Mouse (Mus musculus): ENCODE results near the gene Foxn2.
"Not testable (repeated sequence)": the region's sequence is repeated elsewhere in the genome, so short reads cannot be mapped to it uniquely, and the experiment has no call there.

The Foxn2 gene

DNA sequence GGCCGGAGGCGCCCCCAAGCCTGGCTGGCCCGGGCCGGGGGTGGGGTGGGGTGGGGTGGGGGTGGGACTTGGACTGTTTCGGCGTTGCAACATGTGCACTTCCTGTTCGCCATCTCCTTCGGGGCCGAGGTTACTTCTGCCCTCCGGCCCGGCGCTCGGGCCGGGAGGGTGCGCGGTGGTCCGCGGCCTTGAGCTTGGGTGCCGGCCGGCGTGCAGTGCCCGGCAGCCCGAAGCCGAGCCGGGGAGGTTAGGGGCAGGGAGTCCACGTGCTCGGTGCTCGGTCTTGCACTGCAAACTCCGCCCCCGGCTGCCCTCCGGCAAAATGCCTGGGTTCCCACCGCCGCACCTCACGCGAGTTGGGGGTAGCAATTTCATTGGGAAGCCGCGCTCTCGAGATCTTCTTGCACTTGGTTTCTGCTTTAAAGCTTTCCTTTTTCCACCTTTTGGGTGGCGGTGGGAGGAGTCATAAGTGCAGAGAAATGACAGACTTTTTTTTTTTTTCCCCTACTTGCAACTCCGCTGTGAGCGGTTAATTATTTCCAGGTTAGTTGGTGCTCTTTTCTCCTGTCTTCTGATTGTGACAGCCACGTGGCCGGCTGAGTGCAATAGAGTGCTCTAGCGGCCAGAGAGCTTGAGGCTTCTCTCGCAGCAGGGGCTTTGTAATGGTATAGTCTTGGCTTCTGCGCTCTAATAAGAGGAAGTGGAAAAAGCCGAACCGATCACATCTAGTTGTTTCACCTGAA, 1.1 kb downstream of the Foxn2 start:
- peak; percentile 17 to 25 for DNase-seq (ENCODE audit: low spot score in 2 of 2)

DNA sequence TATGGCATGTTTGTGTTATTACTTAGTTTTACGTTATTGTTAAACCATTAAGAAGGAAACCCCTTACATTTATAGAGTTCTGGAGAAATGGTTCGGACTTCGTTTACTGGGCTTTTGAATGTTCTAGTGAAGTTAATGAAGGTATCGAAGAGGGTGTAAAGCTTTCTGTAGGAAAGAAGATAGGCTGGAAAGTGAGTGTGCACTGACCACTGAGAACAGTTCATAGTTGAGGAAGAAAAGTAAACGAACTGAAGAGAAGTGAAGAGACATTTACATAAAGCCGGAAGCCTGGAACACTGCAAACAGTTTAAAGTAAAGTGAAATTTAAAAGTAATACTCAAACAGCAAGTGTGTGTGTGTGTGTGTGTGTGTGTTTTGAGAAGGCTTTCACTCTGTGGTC, 2.1 kb downstream of the Foxn2 start:
- no peak for DNase-seq (ENCODE audit: low spot score in 2 of 2)

DNA sequence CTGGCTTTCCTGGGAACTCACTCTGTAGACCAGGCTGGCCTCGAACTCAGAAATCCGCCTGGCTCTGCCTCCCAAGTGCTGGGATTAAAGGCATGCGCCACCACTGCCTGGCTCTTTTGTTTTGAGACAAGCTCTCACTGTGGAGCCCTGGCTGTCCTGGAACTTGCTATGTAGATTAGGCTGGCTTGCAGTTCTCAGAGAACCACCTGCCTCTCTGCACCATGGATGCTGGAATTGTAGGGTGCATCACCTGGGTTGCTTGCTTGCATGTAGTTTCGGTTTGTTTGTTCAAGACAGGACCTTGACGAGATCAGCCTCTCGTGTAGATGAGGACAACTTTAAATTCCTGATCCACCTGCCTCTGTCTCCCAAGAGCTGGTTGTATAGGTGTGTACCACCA, 2.7 kb downstream of the Foxn2 start:
- DNase-seq (ENCODE audit: low spot score in 2 of 2) = no peak

DNA sequence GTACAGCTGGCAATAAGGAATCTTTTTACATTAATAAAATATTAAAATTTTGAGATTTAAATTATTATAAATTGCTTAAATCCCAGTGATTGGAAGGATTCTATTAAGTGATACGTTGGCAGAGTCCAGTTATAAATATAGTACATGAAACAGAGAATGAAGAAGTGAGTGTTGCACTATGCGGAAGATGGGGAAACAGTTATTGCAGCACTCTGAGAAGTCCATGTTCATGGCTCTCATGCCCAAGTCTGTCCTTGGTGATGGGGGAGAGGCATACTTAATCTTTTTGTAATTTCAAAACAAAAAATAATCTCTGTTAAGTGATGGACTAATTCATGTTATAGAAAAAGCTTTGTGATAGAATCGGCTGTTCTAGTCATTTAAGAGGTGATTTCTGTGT, 17.6 kb downstream of the Foxn2 start:
- no peak for DNase-seq (ENCODE audit: low spot score in 2 of 2)

DNA sequence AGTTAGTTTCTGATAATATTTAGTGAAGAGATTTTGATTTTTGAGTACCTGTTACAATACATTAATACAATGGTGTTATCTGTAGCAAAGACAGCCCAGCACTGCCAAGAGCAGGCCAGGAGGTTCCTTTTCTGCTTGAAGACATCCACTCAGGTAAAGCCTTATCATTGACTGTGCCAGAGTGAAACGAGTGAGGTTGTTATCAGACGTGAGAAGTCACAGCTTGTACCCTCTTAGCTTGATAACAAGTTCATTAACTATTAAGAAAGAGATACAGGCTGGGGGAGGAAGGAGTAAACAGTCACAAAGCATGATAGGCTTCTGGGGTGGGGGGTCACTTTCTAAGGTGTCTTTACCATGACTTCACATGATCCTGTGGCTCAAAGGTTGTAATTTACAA, 19.0 kb downstream of the Foxn2 start:
- no peak for DNase-seq (ENCODE audit: low spot score in 2 of 2)

DNA sequence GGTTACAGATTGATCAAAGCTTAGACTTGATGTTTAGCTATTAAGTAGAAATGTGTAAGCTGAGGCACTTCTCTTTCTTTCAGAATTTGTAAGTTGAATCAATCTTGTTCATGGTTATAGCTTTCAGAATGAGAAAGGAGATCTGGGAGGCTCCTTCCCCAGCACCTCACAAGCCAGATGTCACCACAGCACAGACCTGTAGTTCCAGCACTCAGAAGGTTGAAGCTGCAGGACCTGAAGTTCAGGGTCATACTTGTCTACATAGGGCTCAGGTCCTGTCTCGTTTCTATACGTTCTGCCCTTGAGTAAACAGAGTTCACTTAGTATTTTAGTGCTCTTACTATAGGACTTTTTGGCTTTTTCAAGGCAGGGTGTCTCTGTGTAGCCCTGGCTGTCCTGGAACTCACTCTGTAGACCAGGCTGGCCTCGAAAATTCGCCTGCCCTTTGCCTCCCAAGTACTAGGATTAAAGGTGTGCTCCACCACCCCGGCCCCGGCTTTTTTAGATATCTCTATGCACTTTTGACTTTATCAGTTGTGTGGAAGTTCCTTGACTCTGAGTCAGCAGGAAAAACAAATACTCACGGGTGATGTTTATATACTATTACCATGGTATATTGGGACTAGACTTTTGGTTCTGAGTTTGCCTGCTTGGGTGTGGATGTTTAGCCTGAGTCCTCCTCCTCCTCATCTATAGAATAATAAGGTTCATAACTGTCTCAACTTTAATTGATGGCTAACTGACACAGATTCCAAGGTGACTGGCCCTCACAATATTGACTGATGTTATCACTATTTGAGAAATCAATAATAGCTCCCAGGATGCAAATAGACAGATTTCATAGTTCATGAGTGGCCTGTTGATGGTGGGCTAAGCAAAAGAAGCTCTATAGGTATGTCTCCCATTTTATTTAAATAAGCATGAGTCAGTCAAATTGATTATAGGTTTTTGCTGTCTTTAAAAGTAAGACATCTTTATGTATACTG, 19.7 kb downstream of the Foxn2 start:
- no peak for DNase-seq (ENCODE audit: low spot score in 2 of 2)

DNA sequence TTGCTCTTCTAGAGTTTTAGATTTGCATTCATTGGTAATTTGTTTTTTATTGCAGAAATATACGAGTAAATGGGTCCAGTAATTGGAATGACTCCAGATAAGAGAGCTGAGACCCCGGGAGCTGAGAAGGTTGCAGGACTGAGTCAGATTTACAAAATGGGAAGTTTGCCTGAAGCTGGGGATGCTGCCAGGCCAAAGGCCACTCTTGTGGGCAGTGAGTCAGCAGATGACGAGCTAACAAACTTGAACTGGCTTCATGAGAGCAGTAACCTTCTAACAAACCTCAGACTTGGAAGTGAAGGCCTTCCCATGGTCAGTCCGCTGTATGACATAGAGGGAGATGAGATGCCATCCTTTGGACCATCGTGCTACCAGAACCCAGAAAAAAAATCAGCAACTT, 22.1 kb downstream of the Foxn2 start:
- DNase-seq (ENCODE audit: low spot score in 2 of 2) = no peak

DNA sequence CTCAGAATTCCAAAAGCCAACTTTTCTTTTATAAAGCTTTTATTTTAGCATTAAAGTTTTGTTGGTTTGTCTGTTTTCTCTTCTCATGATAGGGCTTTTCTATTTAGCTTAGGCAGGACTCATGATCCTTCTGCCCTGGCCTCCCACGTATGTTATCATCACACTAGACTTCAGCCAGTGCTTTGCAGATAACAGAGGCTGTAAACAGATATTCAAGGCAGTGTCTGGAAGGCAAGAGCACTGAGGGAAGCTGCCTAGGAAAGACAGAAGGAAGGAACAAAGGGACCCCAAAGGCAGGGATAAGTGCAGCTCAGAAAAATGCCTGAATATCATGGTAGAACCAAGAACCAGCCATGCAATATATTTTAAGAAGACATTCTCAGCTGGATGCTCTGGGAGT, 26.1 kb downstream of the Foxn2 start:
- no peak for DNase-seq (ENCODE audit: low spot score in 2 of 2)

DNA sequence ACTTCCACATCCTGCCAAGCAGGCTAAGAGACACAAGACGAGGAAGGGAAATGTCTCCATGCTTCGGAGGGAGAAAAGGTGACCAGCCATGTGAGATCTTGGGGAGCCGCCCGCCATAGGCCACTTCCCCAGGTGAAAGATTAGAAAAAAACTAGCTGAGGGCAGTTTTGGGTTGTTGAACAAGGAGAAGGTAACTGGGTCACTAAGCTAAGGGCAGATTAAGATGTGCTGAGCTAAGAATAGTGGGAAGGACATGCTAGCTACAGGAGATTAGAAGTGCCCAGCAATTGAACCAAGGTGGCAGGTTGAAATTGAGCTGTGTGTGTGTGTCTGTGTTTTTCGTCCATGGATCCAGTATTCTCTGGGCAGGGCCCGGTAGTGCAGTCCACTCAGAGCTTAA, 27.2 kb downstream of the Foxn2 start:
- DNase-seq (ENCODE audit: low spot score in 2 of 2) = no peak

DNA sequence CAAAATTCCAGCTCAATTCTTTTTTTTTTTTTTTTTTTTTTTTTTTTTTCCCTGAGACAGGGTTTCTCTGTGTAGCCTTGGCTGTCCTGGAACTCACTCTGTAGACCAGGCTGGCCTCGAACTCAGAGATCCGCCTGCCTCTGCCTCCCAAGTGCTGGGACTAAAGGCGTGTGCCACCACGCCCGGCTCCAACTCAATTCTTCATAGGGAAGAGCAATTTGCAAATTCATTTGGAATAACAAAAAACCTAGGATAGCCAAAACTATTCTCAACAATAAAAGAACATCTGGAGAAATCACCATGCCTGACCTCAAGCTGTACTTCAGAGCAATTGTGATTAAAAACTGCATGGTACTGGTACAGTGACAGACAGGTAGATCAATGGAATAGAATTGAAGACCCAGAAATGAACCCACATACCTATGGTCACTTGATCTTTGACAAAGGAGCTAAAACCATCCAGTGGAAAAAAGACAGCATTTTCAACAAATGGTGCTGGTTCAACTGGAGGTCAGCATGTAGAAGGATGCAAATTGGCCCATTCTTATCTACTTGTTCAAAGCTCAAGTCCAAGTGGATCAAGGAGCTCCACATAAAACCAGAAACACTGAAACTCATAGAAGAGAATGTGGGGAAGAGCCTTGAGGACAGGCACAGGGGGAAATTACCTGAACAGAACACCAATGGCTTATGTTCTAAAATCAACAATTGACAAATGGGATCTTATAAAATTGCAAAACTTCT, 28.3 kb downstream of the Foxn2 start:
- DNase-seq (ENCODE audit: low spot score in 2 of 2) = not testable (repeated sequence)

DNA sequence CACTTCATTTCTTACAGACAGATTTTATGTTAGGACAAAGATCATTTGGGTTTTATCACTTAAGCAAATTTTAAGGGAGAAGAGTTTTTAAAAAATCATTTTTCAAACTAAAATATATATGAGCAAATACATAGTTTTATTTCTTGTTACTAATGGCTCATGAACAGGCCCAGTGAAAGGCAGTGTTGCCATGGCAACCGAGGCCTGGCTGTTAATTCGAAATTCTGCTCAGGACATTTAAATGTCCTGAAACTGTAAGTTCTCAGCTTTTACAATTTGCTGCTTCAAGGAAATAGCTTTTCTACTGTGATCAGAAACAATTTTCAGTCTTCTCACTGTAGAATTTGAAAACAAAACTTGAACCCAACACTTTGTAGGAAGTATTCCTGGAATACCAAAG, 33.3 kb downstream of the Foxn2 start:
- no peak for DNase-seq (ENCODE audit: low spot score in 2 of 2)

DNA sequence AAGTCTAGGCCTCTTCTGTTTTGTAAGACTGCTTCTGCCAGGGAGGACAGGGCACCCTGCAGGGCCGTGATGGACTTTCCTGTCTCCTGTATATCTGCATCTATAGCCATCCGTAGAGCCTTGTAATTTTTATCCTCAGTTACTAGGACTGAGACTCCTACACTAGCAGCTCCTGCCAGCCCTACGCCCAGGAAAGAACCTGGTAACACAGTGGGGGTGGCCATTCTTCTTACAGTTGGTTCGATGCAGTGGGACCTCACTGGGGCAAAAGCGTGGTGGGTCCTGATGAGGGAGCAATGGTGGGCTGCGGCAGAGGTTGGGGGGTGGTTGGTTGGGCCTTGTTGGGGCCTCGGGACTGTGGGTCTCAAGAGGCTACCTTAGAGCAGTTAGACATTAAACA, 36.7 kb downstream of the Foxn2 start:
- DNase-seq (ENCODE audit: low spot score in 2 of 2) = no peak

DNA sequence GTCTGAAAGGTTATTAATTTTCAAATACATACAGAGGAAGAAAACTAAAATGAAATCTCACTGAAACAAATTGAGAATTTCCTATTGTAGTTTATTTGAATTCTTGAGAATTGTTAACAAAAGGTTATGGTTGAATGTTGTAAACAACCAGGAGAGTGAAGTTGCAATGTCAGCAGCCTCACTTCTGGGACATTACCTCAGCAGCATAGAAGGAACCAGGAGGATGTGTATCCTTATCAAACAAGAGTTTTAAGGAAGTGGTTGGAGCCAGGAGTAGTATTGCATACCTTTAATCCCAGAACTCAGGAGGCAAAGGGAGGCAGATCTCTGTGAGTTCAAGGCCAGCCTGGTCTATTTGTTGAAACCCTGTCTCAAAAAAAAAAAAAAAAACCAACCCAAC, 37.2 kb downstream of the Foxn2 start:
- DNase-seq (ENCODE audit: low spot score in 2 of 2) = no peak

DNA sequence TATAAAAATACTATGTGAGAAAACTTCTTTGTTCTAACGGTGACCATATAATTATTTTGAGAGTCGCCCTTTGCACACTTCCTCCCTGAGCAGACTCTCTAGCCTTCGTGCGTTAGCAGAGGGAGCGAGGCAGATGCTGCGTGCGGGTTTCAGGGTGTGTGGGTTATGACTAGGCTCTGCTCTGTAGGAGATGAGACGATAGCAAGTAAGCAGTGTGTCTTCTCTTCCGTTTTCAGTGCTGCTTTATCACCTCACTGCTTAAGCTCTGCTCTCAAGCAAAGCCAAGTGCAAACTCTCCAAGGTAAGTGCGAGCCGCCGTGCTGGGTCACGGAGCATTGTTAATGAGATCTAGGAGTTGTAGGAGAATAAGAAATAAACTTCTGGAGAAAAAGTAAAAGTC, 38.5 kb downstream of the Foxn2 start:
- no peak for DNase-seq (ENCODE audit: low spot score in 2 of 2)

DNA sequence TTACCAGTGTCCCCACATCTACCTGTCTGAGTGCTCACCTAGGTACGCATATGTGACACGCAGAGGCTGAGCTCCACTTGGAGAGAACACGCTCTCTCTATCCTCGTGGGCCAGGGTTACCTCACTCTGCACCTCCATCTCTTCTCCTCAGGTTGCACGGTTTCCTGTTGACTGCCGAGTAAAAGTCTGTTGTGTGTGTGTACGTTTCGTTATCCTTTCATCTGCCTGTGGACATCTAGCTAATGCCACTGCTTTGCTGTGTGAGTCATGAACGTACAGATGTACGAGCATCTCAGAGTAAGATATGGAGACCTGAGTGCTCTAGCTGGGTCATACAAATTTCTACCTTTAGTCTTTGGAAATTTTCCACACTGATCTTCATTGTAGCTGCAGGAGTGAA, 39.9 kb downstream of the Foxn2 start:
- DNase-seq (ENCODE audit: low spot score in 2 of 2) = no peak

DNA sequence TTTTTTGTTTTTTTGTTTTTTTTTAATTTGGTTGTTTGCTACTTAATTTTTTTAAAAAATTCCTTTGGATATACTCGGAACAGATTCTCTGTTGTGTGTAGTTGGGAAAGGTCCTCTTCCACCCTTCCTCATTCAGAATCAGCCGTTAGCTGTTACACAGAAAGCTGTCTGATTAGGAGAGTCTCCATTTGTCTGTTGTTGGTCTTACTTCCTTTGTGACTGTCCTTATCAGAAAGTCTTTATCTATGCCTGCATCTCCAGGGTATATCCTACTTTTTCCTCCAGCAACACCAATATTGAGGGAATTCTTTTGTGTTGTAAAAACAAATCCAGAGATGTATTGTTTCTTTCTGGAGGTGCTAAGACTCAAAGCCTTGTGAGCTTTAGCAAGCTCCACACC, 40.6 kb downstream of the Foxn2 start:
- DNase-seq (ENCODE audit: low spot score in 2 of 2) = no peak

DNA sequence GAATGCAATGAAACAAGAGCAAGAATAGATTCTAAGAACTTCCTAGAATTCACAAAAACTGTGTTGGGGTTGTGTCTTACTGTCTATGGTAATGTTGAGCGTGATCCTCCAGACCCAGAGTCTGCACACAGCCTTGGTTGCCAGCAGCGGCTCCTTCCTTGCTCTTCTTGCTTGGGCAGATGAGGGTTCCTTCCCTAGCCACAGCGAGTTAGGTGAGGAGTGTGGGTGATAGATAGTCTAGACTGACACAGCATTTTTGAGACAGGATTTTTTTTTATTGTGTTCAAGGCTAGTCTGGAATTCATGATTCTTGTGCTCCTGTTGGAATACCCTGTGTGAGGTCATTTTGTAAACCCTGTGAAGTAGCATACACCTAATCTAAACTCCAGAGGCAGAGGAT, 41.1 kb downstream of the Foxn2 start:
- DNase-seq (ENCODE audit: low spot score in 2 of 2) = no peak

DNA sequence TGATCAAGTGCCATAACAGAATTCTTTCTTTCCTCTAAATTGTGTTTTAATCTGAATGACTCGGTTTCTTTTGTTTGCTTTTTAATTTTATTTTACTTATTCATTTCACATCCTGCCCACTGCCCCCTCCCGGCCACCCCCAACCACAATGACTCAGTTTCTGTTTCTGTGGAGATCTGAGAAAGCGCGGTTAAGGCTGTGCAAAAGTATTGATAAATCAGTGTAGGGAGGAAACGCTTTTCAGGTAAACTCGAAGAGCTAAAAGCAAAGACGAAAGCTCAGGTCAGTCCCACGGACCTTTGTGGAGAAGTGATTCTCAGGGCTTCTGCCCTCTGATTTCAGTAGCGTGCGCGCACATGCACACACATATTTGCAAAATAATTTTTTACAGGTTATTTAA, 44.0 kb downstream of the Foxn2 start:
- no peak for DNase-seq (ENCODE audit: low spot score in 2 of 2)

DNA sequence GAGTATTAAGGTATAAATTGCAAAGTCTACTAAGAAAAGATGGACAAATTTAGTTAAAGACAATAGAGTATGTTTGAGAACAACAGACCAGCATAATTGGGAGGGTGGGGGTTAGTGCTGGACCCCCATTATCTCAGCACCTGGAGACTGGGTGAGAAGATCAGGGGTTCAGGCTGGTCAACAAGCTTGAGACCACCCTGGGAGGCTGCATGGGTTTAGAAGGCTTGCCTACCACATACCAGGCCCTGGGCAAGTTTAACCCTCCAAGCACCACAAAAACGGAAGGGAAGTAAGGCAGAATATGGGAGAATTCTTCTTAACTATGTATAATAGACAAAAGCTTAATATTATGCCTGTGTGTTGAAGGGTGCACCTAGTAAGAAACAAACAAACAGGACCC, 44.4 kb downstream of the Foxn2 start:
- no peak for DNase-seq (ENCODE audit: low spot score in 2 of 2)

DNA sequence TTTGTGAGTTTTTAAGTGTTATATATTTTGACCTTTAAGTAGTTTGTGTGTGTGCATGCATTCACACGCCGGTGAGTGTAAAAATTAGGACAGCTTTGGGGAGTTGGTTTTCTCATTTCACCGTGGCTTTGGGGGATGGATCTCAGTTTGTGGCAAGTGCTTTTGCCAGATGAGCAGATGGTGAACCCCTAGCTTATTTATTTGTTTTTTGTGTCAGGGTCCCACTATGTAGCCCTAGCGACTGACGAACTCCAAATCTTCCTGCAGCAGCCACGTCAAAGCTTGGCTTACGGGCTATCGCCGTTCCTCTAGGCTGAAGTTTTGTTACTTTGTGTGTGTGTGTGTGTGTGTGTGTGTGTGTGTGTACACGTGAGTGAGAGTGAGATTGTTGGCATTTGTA, 50.0 kb downstream of the Foxn2 start:
- no peak for DNase-seq (ENCODE audit: low spot score in 2 of 2)

DNA sequence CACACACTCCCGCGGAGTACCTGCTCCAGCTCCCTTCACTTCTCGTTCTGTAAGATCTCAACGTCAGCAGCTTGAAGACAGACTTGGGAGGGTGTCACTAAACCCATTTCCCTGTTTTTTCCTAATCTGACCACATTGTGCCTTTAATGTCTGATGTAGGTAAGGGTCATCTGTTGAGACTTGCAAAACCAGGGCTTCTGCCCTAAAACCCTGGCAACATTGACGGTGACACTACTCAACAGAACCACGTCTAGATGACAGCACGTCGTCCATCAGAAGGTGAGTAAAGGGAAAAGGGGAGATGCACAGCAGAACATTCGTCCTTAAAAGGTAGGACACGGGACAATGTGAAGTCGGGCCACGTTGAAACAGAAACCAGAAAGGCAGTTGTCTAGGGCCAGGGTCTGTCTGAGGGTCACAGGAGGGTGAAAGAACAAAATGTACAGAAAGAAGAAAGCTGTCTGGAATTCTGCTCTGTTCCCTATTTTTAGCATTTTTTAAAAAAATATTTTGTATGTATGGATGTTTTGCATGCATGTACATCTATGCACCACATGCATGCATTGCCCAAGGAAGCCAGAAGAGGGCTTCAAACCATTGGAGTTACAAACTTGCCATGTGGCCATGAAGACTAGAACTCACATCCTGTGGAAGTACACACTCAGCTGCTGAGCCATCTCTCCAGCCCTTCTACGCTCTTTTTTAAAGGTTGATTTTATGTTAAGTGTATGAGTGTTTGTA, 51.0 kb downstream of the Foxn2 start:
- no peak for DNase-seq (ENCODE audit: low spot score in 2 of 2)

DNA sequence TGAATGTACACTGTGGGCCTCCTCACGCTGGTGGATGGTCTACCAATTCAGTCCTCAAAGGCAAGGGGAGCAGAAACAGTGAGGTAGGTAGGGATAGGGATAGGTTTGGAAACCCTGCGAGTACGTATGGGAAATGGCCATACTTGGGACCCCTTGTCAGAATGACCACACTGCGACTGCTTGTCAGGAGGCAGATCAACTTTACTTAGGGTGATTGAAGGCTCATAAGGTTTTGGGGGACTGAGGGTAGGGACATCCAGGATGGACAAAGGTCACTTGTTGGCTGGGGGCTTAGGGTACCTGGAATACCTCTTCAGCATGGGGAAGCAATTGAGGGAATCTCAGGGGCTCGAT, 51.6 kb downstream of the Foxn2 start:
- no peak for DNase-seq (ENCODE audit: low spot score in 2 of 2)
